Mouse (Mus musculus) heart, adult 8-10 months (tissue): ENCODE measurements at regions not wholly inside any gene's neighbourhood (a gene's known extent, or its start where the extent isn't known, plus 50 kb on each side); places are given as distances from the start of the nearest gene placed in this dataset.
A peak's percentile ranks its signal among the peaks of the same experiment; 100 is the strongest.

Experiments used
- DNase-seq: peaks from one replicate; pipeline ENCODE4 v3.0.0; 2022; ENCODE audit warnings: low spot score

GRCm38 (mm10) chr3:151182132-151182531, 255.6 kb upstream of the Adgrl4 start:
- DNase-seq, result no peak

GRCm38 (mm10) chr3:151192092-151192491, 245.6 kb upstream of the Adgrl4 start:
- DNase-seq, result no peak

- no peak for DNase-seq
Measured at GRCm38 (mm10) chr3:151210978-151211377, 226.7 kb upstream of the Adgrl4 start.

- DNase-seq, result no peak
Measured at GRCm38 (mm10) chr3:151216764-151217502, 220.8 kb upstream of the Adgrl4 start.

GRCm38 (mm10) chr3:151222407-151222806, 215.3 kb upstream of the Adgrl4 start:
- DNase-seq, result peak; percentile 3

GRCm38 (mm10) chr3:151252458-151252857, 185.2 kb upstream of the Adgrl4 start:
- no peak for DNase-seq

GRCm38 (mm10) chr3:151262821-151263220, 174.9 kb upstream of the Adgrl4 start:
- DNase-seq, result no peak

GRCm38 (mm10) chr3:151265658-151266057, 172.0 kb upstream of the Adgrl4 start:
- DNase-seq, result no peak

- no peak for DNase-seq
Measured at GRCm38 (mm10) chr3:151269514-151269913, 168.2 kb upstream of the Adgrl4 start.

- no peak for DNase-seq
Measured at GRCm38 (mm10) chr3:151283829-151284228, 153.9 kb upstream of the Adgrl4 start.

- peak; percentile 70 for DNase-seq
Measured at GRCm38 (mm10) chr3:151293981-151294605, 143.6 kb upstream of the Adgrl4 start.

GRCm38 (mm10) chr3:151294606-151295005, 143.1 kb upstream of the Adgrl4 start:
- no peak for DNase-seq

GRCm38 (mm10) chr3:151295027-151295426, 142.7 kb upstream of the Adgrl4 start:
- no peak for DNase-seq

GRCm38 (mm10) chr3:151298325-151298724, 139.4 kb upstream of the Adgrl4 start:
- DNase-seq, result peak; percentile 59

GRCm38 (mm10) chr3:151305402-151305801, 132.3 kb upstream of the Adgrl4 start:
- DNase-seq, result no peak

- DNase-seq, result no peak
Measured at GRCm38 (mm10) chr3:151307975-151308374, 129.7 kb upstream of the Adgrl4 start.

- DNase-seq, result peak; percentile 84
Measured at GRCm38 (mm10) chr3:151323835-151324234, 113.9 kb upstream of the Adgrl4 start.

GRCm38 (mm10) chr3:151329801-151330200, 107.9 kb upstream of the Adgrl4 start:
- peak; percentile 44 for DNase-seq

- no peak for DNase-seq
Measured at GRCm38 (mm10) chr3:151331906-151332305, 105.8 kb upstream of the Adgrl4 start.

- no peak for DNase-seq
Measured at GRCm38 (mm10) chr3:151332317-151332687, 105.4 kb upstream of the Adgrl4 start.

- no peak for DNase-seq
Measured at GRCm38 (mm10) chr3:151332688-151333452, 104.8 kb upstream of the Adgrl4 start.

- DNase-seq, result no peak
Measured at GRCm38 (mm10) chr3:151333867-151334341, 103.8 kb upstream of the Adgrl4 start.
